Mouse (Mus musculus): ENCODE measurements around the gene Foxi3. TPM values are rescaled to one million over a fixed set of nuclear protein-coding genes. Genes with fewer than 3 reads are reported as not detected.

Foxi3 gene
- polyA plus RNA-seq (2014; fragmentation: Nextera tagmentation; extraction: Ambion mirVana) = not detected in 2 replicates

DNA sequence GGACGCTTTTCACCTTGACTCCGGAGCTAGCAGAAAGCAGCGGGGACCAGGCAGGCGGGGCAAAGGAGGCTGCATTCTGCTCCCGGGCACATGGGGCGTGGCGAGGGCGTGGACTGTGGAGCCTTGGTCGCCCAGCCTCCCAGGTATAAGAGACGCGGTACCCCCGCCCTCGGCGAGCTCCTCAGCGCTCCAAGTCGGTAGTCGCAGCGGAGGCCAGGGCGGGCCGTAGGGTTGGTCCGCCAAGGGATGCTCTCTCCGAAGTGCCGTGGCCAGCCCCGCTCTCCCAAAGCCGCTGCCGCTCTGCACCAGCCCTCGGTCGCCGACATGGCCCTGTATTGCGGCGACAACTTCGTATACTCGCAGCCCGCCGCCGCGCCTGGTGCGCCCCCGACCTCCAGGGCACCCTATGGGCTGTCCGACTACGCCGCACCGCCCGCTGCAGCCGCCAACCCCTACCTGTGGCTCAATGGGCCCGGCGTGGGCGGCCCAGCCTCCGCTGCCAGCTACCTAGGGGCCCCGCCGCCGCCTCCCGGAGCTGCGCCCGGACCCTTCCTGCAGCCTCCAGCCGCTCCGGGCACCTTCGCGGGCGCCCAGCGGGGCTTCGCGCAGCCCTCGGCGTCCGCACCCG is at the start of gene Foxi3:
Gene Foxi3, plus strand, starts transcription at position 247 of the 628 bp plus-strand sequence.
- peak; percentile 70 for ATAC-seq (ENCODE audit: low FRiP score)
- Histone ChIP-seq H3K4me3 (ENCODE audit: low read depth, low read length) (peak within 1 kb of the TSS; percentile 46), H3K4me2 (peak within 1 kb of the TSS; percentile 85), H3K36me3 (ENCODE audit: control insufficient read depth, insufficient read depth, low read length) (no peaks in the 10 kb centered on the region), H3K9me3 (ENCODE audit: control insufficient read depth, low read length) (no peaks in the 10 kb centered on the region), H3K27me3 (ENCODE audit: control insufficient read depth, insufficient read depth, low read length) (peaks cover 68% of the 10 kb centered on the region), H3K4me1 (ENCODE audit: control insufficient read depth, insufficient read depth, low read length) (peaks cover 11% of the 10 kb centered on the region), H3K27ac (ENCODE audit: low read depth, low read length) (no peak within 1 kb of the TSS), H3K9ac (ENCODE audit: low read length) (no peak within 1 kb of the TSS)
- under 1% methylated on average over 65 of the region's 67 CpGs for WGBS
- DNase-seq (ENCODE audit: low spot score, missing footprints) = no peak

- H3K4me1 ChIP-seq (ENCODE audit: control insufficient read depth, insufficient read depth, low read length) = no peaks in the 10 kb centered on the region
- no peaks in the 10 kb centered on the region for H3K36me3 ChIP-seq (ENCODE audit: control insufficient read depth, insufficient read depth, low read length)
- no peak overlapping the region for H3K4me2 ChIP-seq
- no peak overlapping the region for H3K4me3 ChIP-seq (ENCODE audit: low read depth, low read length)
- H3K9me3 ChIP-seq (ENCODE audit: control insufficient read depth, low read length) = no peaks in the 10 kb centered on the region
- ATAC-seq (ENCODE audit: low FRiP score) (no peak), DNase-seq (ENCODE audit: low spot score, missing footprints) (no peak)
- 88% methylated on average over 7 of the region's 7 CpGs for WGBS
- no peak overlapping the region for H3K27ac ChIP-seq (ENCODE audit: low read depth, low read length)
- no peak overlapping the region for H3K9ac ChIP-seq (ENCODE audit: low read length)
- no peaks in the 10 kb centered on the region; the same call in 1 of the 2 replicates for H3K27me3 ChIP-seq (ENCODE audit: control insufficient read depth, insufficient read depth, low read length)
Observed at GRCm38 (mm10) chr6:70909572-70909971, 46.8 kb upstream of the Foxi3 start.

GRCm38 (mm10) chr6:70910285-70910684 is 46.0 kb upstream of the Foxi3 start:
- Histone ChIP-seq H3K4me3 (ENCODE audit: low read depth, low read length) (no peak overlapping the region), H3K4me1 (ENCODE audit: control insufficient read depth, insufficient read depth, low read length) (no peaks in the 10 kb centered on the region), H3K9me3 (ENCODE audit: control insufficient read depth, low read length) (no peaks in the 10 kb centered on the region), H3K9ac (ENCODE audit: low read length) (no peak overlapping the region), H3K27me3 (ENCODE audit: control insufficient read depth, insufficient read depth, low read length) (no peaks in the 10 kb centered on the region; the same call in 1 of the 2 replicates), H3K36me3 (ENCODE audit: control insufficient read depth, insufficient read depth, low read length) (no peaks in the 10 kb centered on the region), H3K4me2 (no peak overlapping the region), H3K27ac (ENCODE audit: low read depth, low read length) (no peak overlapping the region)
- WGBS = 75% methylated on average over 4 of the region's 4 CpGs
- DNase-seq (ENCODE audit: low spot score, missing footprints) = no peak
- no peak for ATAC-seq (ENCODE audit: low FRiP score)

- no peak for ATAC-seq (ENCODE audit: low FRiP score)
- WGBS = 18% methylated on average over 20 of the region's 20 CpGs
- H3K4me2 ChIP-seq = peak overlapping the region; percentile 24; the same call in 1 of the 2 replicates
- H3K27me3 ChIP-seq (ENCODE audit: control insufficient read depth, insufficient read depth, low read length) = no peaks in the 10 kb centered on the region; the same call in 1 of the 2 replicates
- DNase-seq (ENCODE audit: low spot score, missing footprints) = no peak
- no peaks in the 10 kb centered on the region for H3K9me3 ChIP-seq (ENCODE audit: control insufficient read depth, low read length)
- H3K27ac ChIP-seq (ENCODE audit: low read depth, low read length) = no peak overlapping the region
- no peaks in the 10 kb centered on the region for H3K36me3 ChIP-seq (ENCODE audit: control insufficient read depth, insufficient read depth, low read length)
- H3K4me1 ChIP-seq (ENCODE audit: control insufficient read depth, insufficient read depth, low read length) = no peaks in the 10 kb centered on the region
- H3K9ac ChIP-seq (ENCODE audit: low read length) = no peak overlapping the region
- H3K4me3 ChIP-seq (ENCODE audit: low read depth, low read length) = no peak overlapping the region
Observed at GRCm38 (mm10) chr6:70911668-70912395, 44.5 kb upstream of the Foxi3 start.

DNA sequence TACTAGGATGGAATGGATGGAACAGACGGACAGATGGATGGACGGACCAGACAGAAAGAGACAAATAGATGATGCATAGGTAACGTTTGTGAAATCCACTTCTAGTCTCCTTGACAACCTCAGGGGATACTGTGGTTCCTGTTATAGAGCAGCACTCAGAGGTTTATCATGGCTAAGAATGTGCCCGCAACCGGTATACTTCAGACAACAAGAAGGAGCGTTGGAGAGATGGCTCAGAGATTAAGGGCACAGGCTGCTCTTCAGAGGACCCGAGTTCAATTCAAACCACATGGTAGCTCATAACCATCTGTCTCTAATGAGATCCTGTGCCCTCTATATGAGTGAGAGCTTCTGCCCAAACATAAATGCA is 44.0 kb upstream of the Foxi3 start:
- DNase-seq (ENCODE audit: low spot score, missing footprints) (no peak), ATAC-seq (ENCODE audit: low FRiP score) (no peak)
- Histone ChIP-seq H3K36me3 (ENCODE audit: control insufficient read depth, insufficient read depth, low read length) (no peaks in the 10 kb centered on the region), H3K9ac (ENCODE audit: low read length) (no peak overlapping the region), H3K4me1 (ENCODE audit: control insufficient read depth, insufficient read depth, low read length) (no peaks in the 10 kb centered on the region), H3K9me3 (ENCODE audit: control insufficient read depth, low read length) (no peaks in the 10 kb centered on the region), H3K4me3 (ENCODE audit: low read depth, low read length) (no peak overlapping the region), H3K4me2 (no peak overlapping the region), H3K27ac (ENCODE audit: low read depth, low read length) (no peak overlapping the region), H3K27me3 (ENCODE audit: control insufficient read depth, insufficient read depth, low read length) (no peaks in the 10 kb centered on the region; the same call in 1 of the 2 replicates)
- WGBS = 66% methylated on average over 7 of the region's 7 CpGs

DNA sequence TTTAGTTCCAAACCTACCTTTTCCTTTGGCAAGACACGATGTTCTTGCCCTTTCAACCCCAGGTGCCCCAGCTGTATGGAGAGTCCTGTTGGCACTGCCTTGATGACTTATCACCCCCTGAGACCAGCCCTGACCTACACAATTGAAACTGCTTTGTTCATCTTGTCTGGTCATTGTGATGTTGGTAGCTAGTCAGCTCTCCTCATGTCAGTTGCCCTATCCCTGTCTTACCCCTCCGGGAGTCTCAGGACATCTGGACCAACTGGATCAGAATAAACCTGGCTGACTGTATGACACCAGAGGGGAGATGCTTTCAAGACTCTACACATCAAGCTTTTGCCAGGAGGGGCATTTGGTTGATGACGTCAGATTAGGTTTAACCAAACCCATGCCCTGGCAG is 37.5 kb upstream of the Foxi3 start, which contains the start of gene Tex37:
Gene Tex37, minus strand, starts transcription at position 101 of the 400 bp plus-strand sequence.
- 86% methylated on average over 3 of the region's 3 CpGs for WGBS
- DNase-seq (ENCODE audit: low spot score, missing footprints) = no peak

GRCm38 (mm10) chr6:70921274-70922074 is 34.9 kb upstream of the Foxi3 start:
- Histone ChIP-seq H3K9me3 (ENCODE audit: control insufficient read depth, low read length) (no peaks in the 10 kb centered on the region), H3K27me3 (ENCODE audit: control insufficient read depth, insufficient read depth, low read length) (no peaks in the 10 kb centered on the region), H3K36me3 (ENCODE audit: control insufficient read depth, insufficient read depth, low read length) (no peaks in the 10 kb centered on the region), H3K27ac (ENCODE audit: low read depth, low read length) (no peak overlapping the region), H3K4me1 (ENCODE audit: control insufficient read depth, insufficient read depth, low read length) (peaks cover 7% of the 10 kb centered on the region; the same call in 1 of the 2 replicates), H3K4me3 (ENCODE audit: low read depth, low read length) (peak overlapping the region; percentile 13), H3K9ac (ENCODE audit: low read length) (peak overlapping the region; percentile 56), H3K4me2 (peak overlapping the region; percentile 48)
- DNase-seq (ENCODE audit: low spot score, missing footprints) (peak; percentile 96), ATAC-seq (ENCODE audit: low FRiP score) (peak; percentile 65)
- WGBS = 3% methylated on average over 22 of the region's 22 CpGs

More for the DNA sequence above, 37.5 kb upstream of the Foxi3 start, which contains the start of gene Tex37:
- peaks cover 7% of the 10 kb centered on the region; the same call in 1 of the 2 replicates for H3K4me1 ChIP-seq (ENCODE audit: control insufficient read depth, insufficient read depth, low read length)
- H3K9me3 ChIP-seq (ENCODE audit: control insufficient read depth, low read length) = no peaks in the 10 kb centered on the region
- no peak within 1 kb of the TSS for H3K4me3 ChIP-seq (ENCODE audit: low read depth, low read length)
- H3K27me3 ChIP-seq (ENCODE audit: control insufficient read depth, insufficient read depth, low read length) = no peaks in the 10 kb centered on the region
- ATAC-seq (ENCODE audit: low FRiP score) = no peak
- H3K4me2 ChIP-seq = no peak within 1 kb of the TSS
- H3K9ac ChIP-seq (ENCODE audit: low read length) = no peak within 1 kb of the TSS
- no peak within 1 kb of the TSS for H3K27ac ChIP-seq (ENCODE audit: low read depth, low read length)
- H3K36me3 ChIP-seq (ENCODE audit: control insufficient read depth, insufficient read depth, low read length) = no peaks in the 10 kb centered on the region

GRCm38 (mm10) chr6:70931801-70932200 is 24.5 kb upstream of the Foxi3 start:
- H3K4me3 ChIP-seq (ENCODE audit: low read depth, low read length) = no peak overlapping the region
- H3K4me2 ChIP-seq = no peak overlapping the region
- 88% methylated on average over 2 of the region's 2 CpGs for WGBS
- H3K27ac ChIP-seq (ENCODE audit: low read depth, low read length) = no peak overlapping the region
- no peak for DNase-seq (ENCODE audit: low spot score, missing footprints)
- no peak overlapping the region for H3K9ac ChIP-seq (ENCODE audit: low read length)
- no peaks in the 10 kb centered on the region for H3K9me3 ChIP-seq (ENCODE audit: control insufficient read depth, low read length)
- H3K4me1 ChIP-seq (ENCODE audit: control insufficient read depth, insufficient read depth, low read length) = no peaks in the 10 kb centered on the region
- no peak for ATAC-seq (ENCODE audit: low FRiP score)
- H3K36me3 ChIP-seq (ENCODE audit: control insufficient read depth, insufficient read depth, low read length) = no peaks in the 10 kb centered on the region
- no peaks in the 10 kb centered on the region for H3K27me3 ChIP-seq (ENCODE audit: control insufficient read depth, insufficient read depth, low read length)
